Mouse (Mus musculus) midbrain, embryonic 16.5 days (tissue): ENCODE measurements around the gene Wfdc15b. TPM values are rescaled to one million over a fixed set of nuclear protein-coding genes. Genes with fewer than 3 reads are reported as not detected.
"Not testable (repeated sequence)": the region's sequence is repeated elsewhere in the genome, so short reads cannot be mapped to it uniquely, and the experiment has no call there.

Experiments used
- ATAC-seq: fragments of 200-750 bp; cut with Nextera tagmentation; 2 replicates; pipeline ENCODE4 v1.8.0; 2017; ENCODE audit warnings: moderate TSS enrichment
- H3K27ac ChIP-seq: fragments of 300-500 bp; sonication (generic); 2 replicates; pipeline ENCODE4 v1.5.1; 2014; ENCODE audit warnings: mild to moderate bottlenecking, low read length, mixed read lengths
- H3K27me3 ChIP-seq: fragments of 300-500 bp; sonication (generic); 2 replicates; pipeline ENCODE4 v1.6.1; 2014; ENCODE audit warnings: low read depth, low read length, mixed read lengths; ENCODE audit not compliant: control insufficient read depth, insufficient read depth
- H3K36me3 ChIP-seq: fragments of 300-500 bp; sonication (generic); 2 replicates; pipeline ENCODE4 v1.6.1; 2014; ENCODE audit warnings: mild to moderate bottlenecking, low read length, moderate library complexity, mixed read lengths; ENCODE audit not compliant: control insufficient read depth, insufficient read depth
- H3K4me1 ChIP-seq: fragments of 300-500 bp; sonication (generic); 2 replicates; pipeline ENCODE4 v1.6.1; 2014; ENCODE audit warnings: mild to moderate bottlenecking, low read length, mixed read lengths; ENCODE audit not compliant: control insufficient read depth, insufficient read depth
- H3K4me2 ChIP-seq: fragments of 300-500 bp; sonication (generic); 2 replicates; pipeline ENCODE4 v1.6.1; 2014; ENCODE audit warnings: mild to moderate bottlenecking, low read length, mixed read lengths
- H3K4me3 ChIP-seq: fragments of 300-500 bp; sonication (generic); 2 replicates; pipeline ENCODE4 v1.5.1; 2014; ENCODE audit warnings: low read depth, mild to moderate bottlenecking, low read length, moderate library complexity, mixed read lengths
- H3K9ac ChIP-seq: fragments of 300-500 bp; sonication (generic); 2 replicates; pipeline ENCODE4 v1.6.1; 2014; ENCODE audit warnings: low read depth, low read length, mixed read lengths
- H3K9me3 ChIP-seq: fragments of 300-500 bp; sonication (generic); replicated peaks from 2 replicates; pipeline ENCODE4 v1.6.1; 2014; ENCODE audit warnings: mild to moderate bottlenecking, low read length, mixed read lengths; ENCODE audit not compliant: control insufficient read depth, poor library complexity, severe bottlenecking
- WGBS: fragments of 180-500 bp; shearing (Covaris S2); extraction: QIAGEN DNeasy Blood & Tissue Kit; methylation state at CpG from one replicate; pipeline ENCODE4 v1.1.7; 2014; 5-methylcytosine and 5-hydroxymethylcytosine counted together
- polyA plus RNA-seq: library from polyadenylated mRNA; unstranded; fragments of >200 nt; fragmentation: Nextera tagmentation; extraction: Ambion mirVana; gene quantifications from 2 replicates; pipeline ENCODE4 v1.2.1, GENCODE M21; 2015

Gene Wfdc15b
- polyA plus RNA-seq, 1 experiment from 2014 or later = not detected

- H3K4me1 ChIP-seq, H3K27ac ChIP-seq, H3K4me2 ChIP-seq, H3K27me3 ChIP-seq, ATAC-seq, H3K9ac ChIP-seq, H3K36me3 ChIP-seq, H3K9me3 ChIP-seq, H3K4me3 ChIP-seq: not testable (repeated sequence)
- 92% methylated on average over 10 of the region's 10 CpGs for WGBS
These were observed 15.4 kb downstream of the Wfdc15b start for GRCm38 (mm10) chr2:164206011-164206410.

GRCm38 (mm10) chr2:164199626-164200327, 21.7 kb downstream of the Wfdc15b start, which contains the start of gene Wfdc15a:
Wfdc15a (minus strand) TSS chr2:164200130.
- H3K4me1 ChIP-seq = no peaks in the 10 kb centered on the region
- H3K9ac ChIP-seq = no peak within 1 kb of the TSS
- H3K4me2 ChIP-seq = no peak within 1 kb of the TSS
- H3K9me3 ChIP-seq = no peaks in the 10 kb centered on the region
- ATAC-seq = no peak
- H3K27me3 ChIP-seq = no peaks in the 10 kb centered on the region
- no peaks in the 10 kb centered on the region for H3K36me3 ChIP-seq
- H3K4me3 ChIP-seq = no peak within 1 kb of the TSS
- no peak within 1 kb of the TSS for H3K27ac ChIP-seq
- 73% methylated on average over 20 of the region's 20 CpGs for WGBS

GRCm38 (mm10) chr2:164196700-164196990, 24.8 kb downstream of the Wfdc15b start:
- ATAC-seq = no peak
- Histone ChIP-seq H3K4me3 (no peak overlapping the region), H3K4me1 (no peaks in the 10 kb centered on the region), H3K9me3 (no peaks in the 10 kb centered on the region; the same call in 1 of the 2 replicates), H3K27me3 (no peaks in the 10 kb centered on the region), H3K27ac (no peak overlapping the region), H3K9ac (no peak overlapping the region), H3K4me2 (no peak overlapping the region), H3K36me3 (no peaks in the 10 kb centered on the region)
- 88% methylated on average over 5 of the region's 5 CpGs for WGBS

DNA sequence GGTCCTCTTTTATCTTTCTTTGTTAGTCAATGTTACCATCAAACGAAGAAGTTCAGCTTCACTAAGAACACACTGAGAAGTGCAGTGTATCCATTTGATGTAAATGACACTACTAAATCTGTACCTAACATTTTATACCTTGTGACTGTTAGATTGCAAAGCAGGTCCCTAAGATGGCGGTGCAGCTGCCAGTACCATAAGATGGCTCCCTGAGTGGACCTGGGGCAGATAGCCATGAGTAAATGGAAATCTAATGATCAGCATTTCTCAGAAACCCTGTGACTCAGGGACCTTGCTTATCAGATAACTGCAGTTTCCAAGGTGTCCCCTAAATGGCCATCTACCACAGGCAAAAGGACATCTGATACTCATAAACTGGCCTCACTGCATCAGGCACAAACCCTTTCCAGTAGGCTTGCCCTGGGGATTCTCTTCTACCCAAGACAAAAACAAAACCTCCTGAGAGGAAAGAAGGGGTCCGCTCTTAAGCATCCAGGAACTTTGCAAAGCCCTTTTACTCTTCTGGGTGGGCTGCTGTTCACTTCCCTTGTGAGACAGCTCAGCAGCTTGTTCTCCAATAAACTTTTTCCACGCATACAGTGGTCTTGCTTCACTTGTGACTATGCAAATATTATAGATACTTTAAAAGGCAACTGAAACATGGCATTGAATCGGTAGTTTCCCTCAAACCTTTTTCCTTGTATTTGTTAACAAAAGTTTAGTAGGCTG, 25.3 kb downstream of the Wfdc15b start:
- H3K4me3 ChIP-seq = no peak overlapping the region
- no peak overlapping the region for H3K27ac ChIP-seq
- H3K9me3 ChIP-seq = no peaks in the 10 kb centered on the region; the same call in 1 of the 2 replicates
- H3K4me2 ChIP-seq = no peak overlapping the region
- H3K27me3 ChIP-seq = no peaks in the 10 kb centered on the region
- WGBS = 90% methylated on average over 5 of the region's 5 CpGs
- no peak for ATAC-seq
- H3K9ac ChIP-seq = no peak overlapping the region
- H3K36me3 ChIP-seq = no peaks in the 10 kb centered on the region
- H3K4me1 ChIP-seq = no peaks in the 10 kb centered on the region

GRCm38 (mm10) chr2:164194959-164195630, 26.4 kb downstream of the Wfdc15b start:
- H3K27ac ChIP-seq = no peak overlapping the region
- no peaks in the 10 kb centered on the region for H3K27me3 ChIP-seq
- no peaks in the 10 kb centered on the region; the same call in 1 of the 2 replicates for H3K9me3 ChIP-seq
- H3K9ac ChIP-seq = no peak overlapping the region
- no peak for ATAC-seq
- no peak overlapping the region for H3K4me3 ChIP-seq
- no peaks in the 10 kb centered on the region for H3K36me3 ChIP-seq
- H3K4me1 ChIP-seq = no peaks in the 10 kb centered on the region
- WGBS = 78% methylated on average over 5 of the region's 5 CpGs
- no peak overlapping the region for H3K4me2 ChIP-seq

DNA sequence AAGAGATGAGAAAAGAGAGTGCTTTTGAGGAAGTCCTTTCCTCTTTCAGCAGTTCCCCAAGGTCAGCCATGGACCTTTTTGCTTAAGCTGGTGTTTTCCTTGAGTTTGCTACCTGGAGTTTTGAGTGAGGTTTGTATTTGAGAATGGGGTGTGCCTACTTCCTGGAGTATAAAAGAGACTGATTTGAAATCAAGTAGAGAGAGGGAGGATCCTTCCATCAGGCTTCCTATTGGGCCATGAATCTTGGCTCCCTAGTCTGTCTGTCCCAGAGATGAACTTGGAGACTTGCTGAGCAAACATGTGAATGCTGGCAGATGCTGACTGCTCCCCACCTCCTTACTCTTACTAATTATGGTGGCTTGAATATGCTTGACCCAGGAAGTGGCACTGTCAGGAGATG, 29.2 kb downstream of the Wfdc15b start:
- Histone ChIP-seq H3K9me3 (no peaks in the 10 kb centered on the region; the same call in 1 of the 2 replicates), H3K27ac (no peak overlapping the region), H3K4me2 (no peak overlapping the region), H3K9ac (no peak overlapping the region), H3K36me3 (no peaks in the 10 kb centered on the region), H3K27me3 (no peaks in the 10 kb centered on the region), H3K4me1 (no peaks in the 10 kb centered on the region), H3K4me3 (no peak overlapping the region)
- ATAC-seq = no peak

GRCm38 (mm10) chr2:164190576-164190975, 30.9 kb downstream of the Wfdc15b start, which contains the start of gene Wfdc12:
Wfdc12 (minus strand) TSS chr2:164190608.
- 85% methylated on average over 6 of the region's 6 CpGs for WGBS
- ATAC-seq = no peak
- Histone ChIP-seq H3K27me3 (no peaks in the 10 kb centered on the region), H3K4me2 (no peak within 1 kb of the TSS), H3K9ac (no peak within 1 kb of the TSS), H3K4me1 (no peaks in the 10 kb centered on the region), H3K36me3 (no peaks in the 10 kb centered on the region), H3K27ac (no peak within 1 kb of the TSS), H3K4me3 (no peak within 1 kb of the TSS), H3K9me3 (no peaks in the 10 kb centered on the region; the same call in 1 of the 2 replicates)

DNA sequence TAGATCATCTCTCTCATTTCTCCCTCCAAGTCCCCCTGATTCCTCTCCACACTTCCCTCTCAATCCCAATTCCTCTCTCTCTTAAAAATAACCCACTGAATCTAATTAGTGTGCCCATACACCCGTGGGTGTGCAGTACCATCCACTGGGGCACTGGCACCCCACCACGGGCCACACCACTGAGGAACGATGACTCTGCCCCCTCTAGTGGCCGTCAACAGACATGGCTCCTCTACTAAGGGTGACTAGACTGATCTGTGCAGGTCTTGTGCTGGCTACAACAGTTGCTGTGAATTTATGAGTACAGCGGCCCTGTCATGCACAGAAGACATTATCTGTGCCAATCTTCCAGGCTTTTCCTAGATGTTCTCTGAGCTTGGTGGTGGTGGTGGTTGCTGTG, 32.7 kb downstream of the Wfdc15b start:
- Histone ChIP-seq H3K9ac (no peak overlapping the region), H3K9me3 (no peaks in the 10 kb centered on the region; the same call in 1 of the 2 replicates), H3K4me2 (no peak overlapping the region), H3K4me1 (no peaks in the 10 kb centered on the region), H3K4me3 (no peak overlapping the region), H3K27me3 (no peaks in the 10 kb centered on the region), H3K36me3 (no peaks in the 10 kb centered on the region), H3K27ac (no peak overlapping the region)
- ATAC-seq = no peak
- 27% methylated on average over 5 of the region's 5 CpGs for WGBS
